Mouse (Mus musculus): ENCODE results near the gene Dis3. TPM values are rescaled to one million over a fixed set of nuclear protein-coding genes. Genes with fewer than 3 reads are reported as not detected.

Dis3 gene
- total and polyA plus RNA-seq, 3 experiments = 33.9 to 92.6 (median 69.4) TPM

GRCm38 (mm10) chr14:99044096-99044495, 55.5 kb downstream of the Dis3 start:
- H3K4me3 ChIP-seq (replicated peaks in 1 of 3; ENCODE audit: low read depth in 2 of 3, low read length in 2 of 3, poor library complexity in 1 of 3) = peak overlapping the region in 2 of 3 experiments; percentile 58 to 92
- DNase-seq (ENCODE audit: extremely low read depth) = no peak
- H3K27me3 ChIP-seq (replicated peaks) = no peaks in the 10 kb centered on the region
- in situ Hi-C loops (cut with MboI; ENCODE audit: low pct_ligation_motif_present, low pct_unique_long_range_greater_than_20kb, low sequenced_read_pairs) (no loop called here), dilution Hi-C loops (cut with MboI; ENCODE audit: extremely low pct_ligation_motif_present, extremely low pct_unique_long_range_greater_than_20kb, low sequenced_read_pairs) (no loop called here)
- peaks cover 7 to 23% of the 10 kb centered on the region in 2 experiments for H3K36me3 ChIP-seq (replicated peaks in 1 of 2; ENCODE audit: control insufficient read depth in 1 of 2, insufficient read depth in 1 of 2, low read length in 1 of 2)
- H3K27ac ChIP-seq (ENCODE audit: insufficient read depth, low read depth) = no peak overlapping the region
- H3K4me2 ChIP-seq (ENCODE audit: insufficient read depth, low read depth, poor library complexity, severe bottlenecking) = peak overlapping the region; percentile 93
- H3K9me3 ChIP-seq (replicated peaks; ENCODE audit: low read length) = no peaks in the 10 kb centered on the region
- TF ChIP-seq MEF2A (IDR thresholded peaks at IDR 0.05; ENCODE audit: borderline replicate concordance, low read depth, low read length) = no peak
- no peak for TF ChIP-seq KAT2A (IDR thresholded peaks at IDR 0.05; ENCODE audit: insufficient replicate concordance, low read length)
- TF ChIP-seq USF1 (IDR thresholded peaks at IDR 0.05; ENCODE audit: low read depth, low read length) = no peak
- peaks cover 73% of the 10 kb centered on the region for H3K79me2 ChIP-seq (replicated peaks; ENCODE audit: control insufficient read depth, extremely low read depth, insufficient read depth, poor library complexity, severe bottlenecking)
- no peak overlapping the region for H3K9ac ChIP-seq (ENCODE audit: insufficient read depth, low read depth)
- H3K4me1 ChIP-seq (ENCODE audit: control insufficient read depth in 1 of 2, insufficient read depth in 2 of 2) = peaks cover 5 to 49% of the 10 kb centered on the region in 2 experiments; a peak in 3 of 4 replicates

DNA sequence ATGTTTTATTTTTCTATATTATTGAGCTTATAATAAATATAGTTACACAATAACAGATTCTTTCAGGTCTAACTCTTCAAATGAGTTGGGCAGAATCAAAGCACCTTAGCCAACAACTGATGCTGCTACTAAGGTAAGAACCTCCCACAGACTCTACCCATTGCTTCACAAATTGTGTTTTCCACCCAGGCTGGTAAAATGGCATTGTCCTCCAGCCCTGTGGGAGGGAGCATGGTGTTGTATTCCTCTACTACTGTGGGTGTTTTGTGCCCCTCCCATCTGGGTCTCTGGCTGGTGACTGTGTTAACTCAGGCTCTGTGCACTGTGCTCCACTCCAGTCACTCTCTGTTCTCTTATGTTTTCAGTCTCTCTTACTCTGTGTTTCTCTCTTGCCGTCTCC, 56.1 kb downstream of the Dis3 start:
- dilution Hi-C loops (cut with MboI; ENCODE audit: extremely low pct_ligation_motif_present, extremely low pct_unique_long_range_greater_than_20kb, low sequenced_read_pairs) = no loop called here
- Histone ChIP-seq H3K27ac (ENCODE audit: insufficient read depth, low read depth) (no peak overlapping the region), H3K36me3 (replicated peaks in 1 of 2; ENCODE audit: control insufficient read depth in 1 of 2, insufficient read depth in 1 of 2, low read length in 1 of 2) (peaks cover 5 to 23% of the 10 kb centered on the region in 2 experiments), H3K27me3 (replicated peaks) (no peaks in the 10 kb centered on the region), H3K9ac (ENCODE audit: insufficient read depth, low read depth) (no peak overlapping the region; the same call in 1 of the 2 replicates), H3K9me3 (replicated peaks; ENCODE audit: low read length) (no peaks in the 10 kb centered on the region), H3K4me2 (ENCODE audit: insufficient read depth, low read depth, poor library complexity, severe bottlenecking) (peak overlapping the region; percentile 93), H3K4me3 (replicated peaks in 1 of 3; ENCODE audit: low read depth in 2 of 3, low read length in 2 of 3, poor library complexity in 1 of 3) (no peak overlapping the region), H3K79me2 (replicated peaks; ENCODE audit: control insufficient read depth, extremely low read depth, insufficient read depth, poor library complexity, severe bottlenecking) (peaks cover 72% of the 10 kb centered on the region), H3K4me1 (ENCODE audit: control insufficient read depth in 1 of 2, insufficient read depth in 2 of 2) (peaks cover 5 to 45% of the 10 kb centered on the region in 2 experiments; a peak in 3 of 4 replicates)
- in situ Hi-C loops (cut with MboI; ENCODE audit: low pct_ligation_motif_present, low pct_unique_long_range_greater_than_20kb, low sequenced_read_pairs) = no loop called here
- TF ChIP-seq JUN (IDR thresholded peaks at IDR 0.05; ENCODE audit: insufficient read depth, low read depth, low read length) = no peak
- no peak for TF ChIP-seq NELFE (IDR thresholded peaks at IDR 0.05; ENCODE audit: low read depth, low read length)
- TF ChIP-seq SMC3 (IDR thresholded peaks at IDR 0.05; ENCODE audit: low read depth, low read length) = no peak
- TF ChIP-seq TBP (conservative IDR thresholded peaks at IDR 0.05; ENCODE audit: low read depth, low read length) = no peak
- no peak for TF ChIP-seq MEF2A (IDR thresholded peaks at IDR 0.05; ENCODE audit: borderline replicate concordance, low read depth, low read length)
- no peak for TF ChIP-seq IRF4 (IDR thresholded peaks at IDR 0.05; ENCODE audit: low read depth, low read length)
- TF ChIP-seq ETS1 (conservative IDR thresholded peaks at IDR 0.05; ENCODE audit: low read depth, low read length) = no peak
- TF ChIP-seq MAZ (IDR thresholded peaks at IDR 0.05; ENCODE audit: low read depth, low read length) = no peak
- TF ChIP-seq CHD1 (IDR thresholded peaks at IDR 0.05; ENCODE audit: low read depth, low read length) = no peak
- TF ChIP-seq ZC3H11A (IDR thresholded peaks at IDR 0.05; ENCODE audit: low read depth, low read length) = no peak
- TF ChIP-seq E2F4 (IDR thresholded peaks at IDR 0.05; ENCODE audit: insufficient replicate concordance, low read depth, low read length) = no peak
- TF ChIP-seq ELF1 (IDR thresholded peaks at IDR 0.05; ENCODE audit: low read depth, low read length) = no peak
- no peak for TF ChIP-seq SIN3A (IDR thresholded peaks at IDR 0.05; ENCODE audit: low read length)
- no peak for TF ChIP-seq MYC (IDR thresholded peaks at IDR 0.05; ENCODE audit: low read depth, low read length)
- no peak for TF ChIP-seq GABPA (IDR thresholded peaks at IDR 0.05; ENCODE audit: insufficient replicate concordance, low read depth, low read length)
- TF ChIP-seq POLR2AphosphoS2 (IDR thresholded peaks at IDR 0.05; ENCODE audit: low read depth, low read length) = no peak
- TF ChIP-seq HCFC1 (IDR thresholded peaks at IDR 0.05; ENCODE audit: low read depth, low read length) = no peak
- TF ChIP-seq KAT2A (IDR thresholded peaks at IDR 0.05; ENCODE audit: insufficient replicate concordance, low read length) = no peak
- no peak for DNase-seq (ENCODE audit: extremely low read depth)
